9 mouse cellular contexts compared by ENCODE assay signal in genomic region chr9:74109761-74110460, GRCm38 (mm10). TPM values are rescaled to one million over a fixed set of nuclear protein-coding genes. Genes with fewer than 3 reads are reported as not detected.
DNase-seq lines count a peak whose midpoint lies in the region; ATAC-seq lines count a peak whose summit lies in the region.
"Had no signal": no experiment of that assay in that cellular context is flagged by ENCODE, and none has a peak within 500 bp of the region (broad histone marks: within the 10 kb centered on the region; RNA-seq: fewer than 3 reads in every experiment).

TSS of gene Wdr72 (plus strand) at chr9:74110356.

- no peak within 1 kb of the TSS for H3K27ac ChIP-seq in limb, embryonic 11.5 days (replicated peaks; ENCODE audit: low read depth, low read length)
- no peak within 1 kb of the TSS for H3K27ac ChIP-seq in midbrain, embryonic 12.5 days (replicated peaks)

- ATAC-seq in limb, embryonic 11.5 days (ENCODE audit: insufficient number of reproducible peaks, low FRiP score, low TSS enrichment, low read depth): peak; percentile 78
- 0 out of 2 replicates have a peak, but pooled peaks have one; percentile 19 for ATAC-seq in midbrain, embryonic 12.5 days (ENCODE audit: low FRiP score, low read depth)

- no peaks in the 10 kb centered on the region for H3K9me3 ChIP-seq in limb, embryonic 11.5 days (ENCODE audit: control insufficient read depth, low read length)
- H3K9me3 ChIP-seq in midbrain, embryonic 12.5 days: no peaks in the 10 kb centered on the region

- H3K4me2 ChIP-seq in limb, embryonic 11.5 days (ENCODE audit: low read depth, severe bottlenecking): peak within 1 kb of the TSS; percentile 77
- peak within 1 kb of the TSS; percentile 44 for H3K4me2 ChIP-seq in midbrain, embryonic 12.5 days (replicated peaks)

- 2% methylated on average over 16 of the region's 17 CpGs for WGBS in limb, embryonic 11.5 days
- 5% methylated on average over 16 of the region's 17 CpGs for WGBS in midbrain, embryonic 12.5 days

- no peaks in the 10 kb centered on the region for H3K4me1 ChIP-seq in limb, embryonic 11.5 days (ENCODE audit: control insufficient read depth, insufficient read depth, low read length)
- H3K4me1 ChIP-seq in midbrain, embryonic 12.5 days: peaks cover 9% of the 10 kb centered on the region

- peak within 1 kb of the TSS; percentile 40; the same call in 1 of the 2 replicates for H3K9ac ChIP-seq in limb, embryonic 11.5 days (ENCODE audit: low read length)
- H3K9ac ChIP-seq in midbrain, embryonic 12.5 days (replicated peaks): no peak within 1 kb of the TSS

- intact Hi-C loops in left cerebral cortex, postnatal 14 days (cut with DNase I): no loop called here
- intact Hi-C loops in left cerebral cortex, postnatal 25 days (cut with DNase I): no loop called here

- DNase-seq in gastrocnemius, postnatal 10 days: peak; percentile 9
- DNase-seq in gastrocnemius, postnatal 25 days: no peak
- DNase-seq in heart, postnatal 4 days: peak; percentile 36
- peak; percentile 54 for DNase-seq in limb, embryonic 11.5 days (ENCODE audit: low spot score)
- DNase-seq in left cerebral cortex, postnatal 14 days (ENCODE audit: low spot score in 2 of 2): no peak
- no peak for DNase-seq in left cerebral cortex, postnatal 25 days (ENCODE audit: low spot score in 2 of 2)
- no peak for DNase-seq in adrenal gland, adult 18-20 months (ENCODE audit: low spot score in 2 of 2)

- no peaks in the 10 kb centered on the region for H3K27me3 ChIP-seq in limb, embryonic 11.5 days (ENCODE audit: control insufficient read depth, insufficient read depth, low read length)
- peaks cover 10% of the 10 kb centered on the region; the same call in 1 of the 2 replicates for H3K27me3 ChIP-seq in midbrain, embryonic 12.5 days

- H3K4me3 ChIP-seq in limb, embryonic 11.5 days (ENCODE audit: low read depth, low read length): peak within 1 kb of the TSS; percentile 28
- H3K4me3 ChIP-seq in midbrain, embryonic 12.5 days: 0 out of 2 replicates have a peak within 1 kb of the TSS, but pooled peaks have one; percentile 18

- H3K36me3 ChIP-seq in limb, embryonic 11.5 days (ENCODE audit: control insufficient read depth, insufficient read depth, low read length): no peaks in the 10 kb centered on the region
- no peaks in the 10 kb centered on the region for H3K36me3 ChIP-seq in midbrain, embryonic 12.5 days

RNA-seq across cellular contexts. Expression of gene Wdr72, which starts in this region (rescaled TPM):
- under 1 TPM; 0.09 to 0.14 TPM for total RNA-seq in gastrocnemius, postnatal 10 days (2021)
- total RNA-seq in gastrocnemius, postnatal 25 days (2021): under 1 TPM in 1 of 2 experiments, not detected in 1; 0.10 TPM
- total RNA-seq in heart, postnatal 4 days (2021): 1 to 10 TPM; 1.9 to 2.1 TPM
- 0.59 and 0.98 TPM in 2 replicates for polyA plus RNA-seq in limb, embryonic 11.5 days (2014; fragmentation: Nextera tagmentation; extraction: Ambion mirVana)
- 0.90 and 1.1 TPM in 2 replicates for polyA plus RNA-seq in midbrain, embryonic 12.5 days (2016; fragmentation: Nextera tagmentation; extraction: Ambion mirVana)
- total RNA-seq in left cerebral cortex, postnatal 14 days (2021): under 1 TPM in 1 of 2 experiments, not detected in 1; 0.06 TPM
- under 1 TPM; 0.11 to 0.21 TPM for total RNA-seq in left cerebral cortex, postnatal 25 days (2021)
- total RNA-seq in adrenal gland, adult 18-20 months (2021): under 1 TPM in 1 of 2 experiments, not detected in 1; 0.07 TPM
- polyA plus RNA-seq: spleen, adult 2 months had no signal

Comparison
In these comparisons a context has a peak if more than half of its experiments do, and no peak if none do; other contexts are left out.
1. Peak in DNase-seq in gastrocnemius, postnatal 10 days; RNA of the gene not detected or under 1 TPM.
2. Peak in DNase-seq, ATAC-seq, H3K4me3 ChIP-seq, H3K9ac ChIP-seq and H3K4me2 ChIP-seq in limb, embryonic 11.5 days; RNA of the gene not detected or under 1 TPM.